Mouse (Mus musculus) testis, adult 2 months (tissue): ENCODE measurements around the gene Cenpu. TPM values are rescaled to one million over a fixed set of nuclear protein-coding genes. Genes with fewer than 3 reads are reported as not detected.
"Not testable (repeated sequence)": the region's sequence is repeated elsewhere in the genome, so short reads cannot be mapped to it uniquely, and the experiment has no call there.

Experiments
- H3K27ac ChIP-seq: fragments of 200-500 bp; 2 replicates; pipeline ENCODE4 v1.5.1; 2012; ENCODE audit warnings: low read depth, low read length; ENCODE audit not compliant: control insufficient read depth, insufficient read depth
- H3K27me3 ChIP-seq: fragments of 200-500 bp; 2 replicates; pipeline ENCODE4 v1.6.1; 2012; ENCODE audit warnings: mild to moderate bottlenecking, low read length, moderate library complexity; ENCODE audit not compliant: control insufficient read depth, insufficient read depth
- H3K36me3 ChIP-seq: fragments of 200-500 bp; 2 replicates; pipeline ENCODE4 v1.6.1; 2012; ENCODE audit warnings: mild to moderate bottlenecking, low read length; ENCODE audit not compliant: control insufficient read depth, insufficient read depth
- H3K4me1 ChIP-seq: fragments of 200-500 bp; 2 replicates; pipeline ENCODE4 v1.6.1; 2012; ENCODE audit warnings: low read length; ENCODE audit not compliant: control insufficient read depth, insufficient read depth
- H3K4me3 ChIP-seq: fragments of 200-500 bp; 2 replicates; pipeline ENCODE4 v1.5.1; 2012; ENCODE audit warnings: low read depth, mild to moderate bottlenecking, low read length, moderate library complexity, mixed read lengths; ENCODE audit not compliant: control insufficient read depth
- CTCF ChIP-seq: fragments of 200-500 bp; IDR thresholded peaks from 2 replicates; pipeline ENCODE4 v1.5.1; 2012; ENCODE audit warnings: low read depth, mild to moderate bottlenecking, inconsistent platforms, low read length, moderate library complexity; ENCODE audit not compliant: control insufficient read depth, insufficient read depth, insufficient replicate concordance
- POLR2A ChIP-seq: fragments of 200-500 bp; IDR thresholded peaks from 2 replicates; pipeline ENCODE4 v1.6.1; 2012; ENCODE audit warnings: low read depth, mild to moderate bottlenecking, inconsistent platforms, low read length, moderate library complexity; ENCODE audit not compliant: control insufficient read depth
- polyA plus RNA-seq: library from polyadenylated mRNA; depleted of rRNA; stranded (reverse); fragments of >200 nt; gene quantifications from 2 replicates; pipeline ENCODE4 v1.2.3, GENCODE M21; 2012

The Cenpu gene
- polyA plus RNA-seq, 1 experiment: 36.9 TPM

- no peak overlapping the region for H3K4me3 ChIP-seq
- no peak for TF ChIP-seq POLR2A
- TF ChIP-seq CTCF: no peak
- H3K27ac ChIP-seq: no peak overlapping the region
- H3K36me3 ChIP-seq: peaks cover 7% of the 10 kb centered on the region
- no peaks in the 10 kb centered on the region for H3K4me1 ChIP-seq
- no peaks in the 10 kb centered on the region for H3K27me3 ChIP-seq
These were observed 18.8 kb downstream of the Cenpu start for GRCm38 (mm10) chr8:46570673-46571072.

- Histone ChIP-seq H3K27me3 (no peaks in the 10 kb centered on the region), H3K36me3 (peaks cover 10% of the 10 kb centered on the region), H3K27ac (no peak overlapping the region), H3K4me3 (no peak overlapping the region), H3K4me1 (no peaks in the 10 kb centered on the region)
- TF ChIP-seq CTCF: no peak
- no peak for TF ChIP-seq POLR2A
These were observed 21.6 kb downstream of the Cenpu start for GRCm38 (mm10) chr8:46573446-46573845.

- TF ChIP-seq POLR2A (no peak), CTCF (no peak)
- H3K27ac ChIP-seq: no peak overlapping the region
These were observed 22.1 kb downstream of the Cenpu start for GRCm38 (mm10) chr8:46573964-46574363.

GRCm38 (mm10) chr8:46578794-46579193 is 27.0 kb downstream of the Cenpu start:
- Histone ChIP-seq H3K36me3 (peaks cover 8% of the 10 kb centered on the region), H3K4me1 (no peaks in the 10 kb centered on the region), H3K27ac (no peak overlapping the region), H3K27me3 (no peaks in the 10 kb centered on the region), H3K4me3 (no peak overlapping the region)
- TF ChIP-seq POLR2A (no peak), CTCF (no peak)

More at GRCm38 (mm10) chr8:46573964-46574363, 22.1 kb downstream of the Cenpu start:
- Histone ChIP-seq H3K27me3 (no peaks in the 10 kb centered on the region), H3K4me1 (no peaks in the 10 kb centered on the region), H3K36me3 (peaks cover 10% of the 10 kb centered on the region), H3K4me3 (no peak overlapping the region)

- not testable (repeated sequence) for H3K27ac ChIP-seq, H3K36me3 ChIP-seq, H3K4me3 ChIP-seq
These were observed 32.5 kb downstream of the Cenpu start for GRCm38 (mm10) chr8:46584328-46584727.

GRCm38 (mm10) chr8:46585576-46585975 is 33.7 kb downstream of the Cenpu start:
- H3K4me1 ChIP-seq: no peaks in the 10 kb centered on the region
- no peaks in the 10 kb centered on the region for H3K36me3 ChIP-seq
- H3K27me3 ChIP-seq: no peaks in the 10 kb centered on the region
- no peak overlapping the region for H3K4me3 ChIP-seq
- TF ChIP-seq POLR2A (no peak), CTCF (no peak)
- no peak overlapping the region for H3K27ac ChIP-seq

More at GRCm38 (mm10) chr8:46584328-46584727, 32.5 kb downstream of the Cenpu start:
- not testable (repeated sequence) for H3K27me3 ChIP-seq, H3K4me1 ChIP-seq

GRCm38 (mm10) chr8:46587911-46588310 is 36.1 kb downstream of the Cenpu start:
- no peak for TF ChIP-seq CTCF
- H3K4me1 ChIP-seq: no peaks in the 10 kb centered on the region

GRCm38 (mm10) chr8:46588663-46589062 is 36.8 kb downstream of the Cenpu start:
- H3K27ac ChIP-seq: no peak overlapping the region
- no peaks in the 10 kb centered on the region for H3K36me3 ChIP-seq
- no peaks in the 10 kb centered on the region for H3K27me3 ChIP-seq
- no peak overlapping the region for H3K4me3 ChIP-seq
- H3K4me1 ChIP-seq: no peaks in the 10 kb centered on the region
- no peak for TF ChIP-seq CTCF
- no peak for TF ChIP-seq POLR2A

More at GRCm38 (mm10) chr8:46587911-46588310, 36.1 kb downstream of the Cenpu start:
- H3K27me3 ChIP-seq: no peaks in the 10 kb centered on the region
- H3K36me3 ChIP-seq: no peaks in the 10 kb centered on the region
- no peak overlapping the region for H3K27ac ChIP-seq
- no peak overlapping the region for H3K4me3 ChIP-seq

- no peak for TF ChIP-seq CTCF
- no peak for TF ChIP-seq POLR2A
- Histone ChIP-seq H3K27ac (no peak overlapping the region), H3K36me3 (no peaks in the 10 kb centered on the region), H3K27me3 (no peaks in the 10 kb centered on the region), H3K4me1 (no peaks in the 10 kb centered on the region), H3K4me3 (no peak overlapping the region)
These were observed 41.2 kb downstream of the Cenpu start for GRCm38 (mm10) chr8:46593067-46593466.
